Mouse (Mus musculus) small intestine, adult 2 months (tissue): ENCODE data around the gene Smn1.

Source experiments
- CTCF ChIP-seq: fragments of 200-500 bp; IDR thresholded peaks from 2 replicates; pipeline ENCODE4 v1.5.1; 2012; ENCODE audit warnings: low read depth, mild to moderate bottlenecking, control low read depth, inconsistent platforms, low read length, moderate library complexity, mixed read lengths; ENCODE audit not compliant: insufficient replicate concordance, insufficient read length; ENCODE audit errors: extremely low read depth
- POLR2A ChIP-seq: fragments of 200-500 bp; IDR thresholded peaks from 2 replicates; pipeline ENCODE4 v1.6.1; 2012; ENCODE audit warnings: low read depth, mild to moderate bottlenecking, control low read depth, inconsistent platforms, low read length, moderate library complexity

DNA sequence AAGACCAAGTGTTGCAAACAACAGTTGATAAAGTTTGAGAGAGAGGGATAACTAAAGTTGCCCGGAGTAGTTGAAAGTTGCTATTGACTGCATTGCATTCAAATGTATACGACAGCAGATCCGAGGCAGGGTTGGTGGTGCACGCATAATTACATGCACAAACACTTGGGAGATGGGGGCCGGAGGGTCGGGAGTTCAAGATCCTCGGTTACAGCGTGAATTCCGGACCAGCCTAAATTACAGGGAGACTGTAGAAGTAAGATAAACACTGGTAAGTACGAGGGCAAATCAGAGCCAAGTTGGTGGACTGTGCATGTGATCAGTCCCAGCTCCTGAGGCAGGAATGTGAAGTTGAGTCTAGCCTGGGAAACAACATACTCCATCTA lies 599 bp downstream of the Smn1 start:
- TF ChIP-seq POLR2A = no peak
- TF ChIP-seq CTCF = no peak
